Mouse (Mus musculus): ENCODE results near the gene Zfp655. TPM values are rescaled to one million over a fixed set of nuclear protein-coding genes. Genes with fewer than 3 reads are reported as not detected.
"Not testable (repeated sequence)": the region's sequence is repeated elsewhere in the genome, so short reads cannot be mapped to it uniquely, and the experiment has no call there.

The Zfp655 gene
- total RNA-seq (2021) = 10 to 100 TPM; 24.5 to 25.4 TPM
- long read RNA-seq, full-length matches to known transcripts = 20 of 21 reads
- long read RNA-seq, partial matches to known transcripts = 0 of 21 reads
- long read RNA-seq, other reads (novel, unspliced or antisense) = 1 of 21 reads

GRCm38 (mm10) chr5:145231367-145231871 is at the start of gene Zfp655:
Gene Zfp655, plus strand, starts transcription at chr5:145231715.
- peak; percentile 97 to 98 for DNase-seq (ENCODE audit: low spot score in 2 of 2)

GRCm38 (mm10) chr5:145185244-145185643 is 46.3 kb upstream of the Zfp655 start:
- no peak for DNase-seq (ENCODE audit: low spot score in 2 of 2)

- DNase-seq (ENCODE audit: low spot score in 2 of 2) = no peak
Measured at GRCm38 (mm10) chr5:145189416-145189815, 42.1 kb upstream of the Zfp655 start.

GRCm38 (mm10) chr5:145190373-145190772 is 41.1 kb upstream of the Zfp655 start:
- no peak for DNase-seq (ENCODE audit: low spot score in 2 of 2)

- peak; percentile 84 to 91 for DNase-seq (ENCODE audit: low spot score in 2 of 2)
Measured at GRCm38 (mm10) chr5:145190875-145191798, 40.4 kb upstream of the Zfp655 start.

- DNase-seq (ENCODE audit: low spot score in 2 of 2) = no peak
Measured at GRCm38 (mm10) chr5:145191962-145192361, 39.6 kb upstream of the Zfp655 start, which contains the start of gene Atp5j2. Gene Atp5j2, minus strand, starts transcription at chr5:145192062.

- no peak for DNase-seq (ENCODE audit: low spot score in 2 of 2)
Measured at GRCm38 (mm10) chr5:145200387-145200786, 31.1 kb upstream of the Zfp655 start.

GRCm38 (mm10) chr5:145201321-145201991 is 30.1 kb upstream of the Zfp655 start, which contains the start of gene Zkscan14:
Gene Zkscan14, minus strand, starts transcription at chr5:145201868.
- DNase-seq (ENCODE audit: low spot score in 2 of 2) = peak; percentile 59 to 69

- DNase-seq (ENCODE audit: low spot score in 2 of 2) = no peak
Measured at GRCm38 (mm10) chr5:145202446-145202845, 29.1 kb upstream of the Zfp655 start.

- DNase-seq (ENCODE audit: low spot score in 2 of 2) = peak; percentile 97 to 98
Measured at GRCm38 (mm10) chr5:145203936-145204691, 27.4 kb upstream of the Zfp655 start, which contains the start of gene Zkscan5. Gene Zkscan5, plus strand, starts transcription at chr5:145204562.

- no peak for DNase-seq (ENCODE audit: low spot score in 2 of 2)
Measured at GRCm38 (mm10) chr5:145205041-145205440, 26.5 kb upstream of the Zfp655 start.

- DNase-seq (ENCODE audit: low spot score in 2 of 2) = no peak
Measured at GRCm38 (mm10) chr5:145207385-145207784, 24.1 kb upstream of the Zfp655 start.

- no peak for DNase-seq (ENCODE audit: low spot score in 2 of 2)
Measured at GRCm38 (mm10) chr5:145207954-145208353, 23.6 kb upstream of the Zfp655 start.

GRCm38 (mm10) chr5:145208391-145208790 is 23.1 kb upstream of the Zfp655 start:
- DNase-seq (ENCODE audit: low spot score in 2 of 2) = not testable (repeated sequence)

- no peak for DNase-seq (ENCODE audit: low spot score in 2 of 2)
Measured at GRCm38 (mm10) chr5:145211340-145211739, 20.2 kb upstream of the Zfp655 start.

- DNase-seq (ENCODE audit: low spot score in 2 of 2) = no peak
Measured at GRCm38 (mm10) chr5:145212216-145212615, 19.3 kb upstream of the Zfp655 start.

- no peak for DNase-seq (ENCODE audit: low spot score in 2 of 2)
Measured at GRCm38 (mm10) chr5:145213505-145213904, 18.0 kb upstream of the Zfp655 start.

- DNase-seq (ENCODE audit: low spot score in 2 of 2) = no peak
Measured at GRCm38 (mm10) chr5:145214679-145215078, 16.8 kb upstream of the Zfp655 start.

- no peak for DNase-seq (ENCODE audit: low spot score in 2 of 2)
Measured at GRCm38 (mm10) chr5:145217746-145218145, 13.8 kb upstream of the Zfp655 start.

GRCm38 (mm10) chr5:145218206-145218605 is 13.3 kb upstream of the Zfp655 start:
- DNase-seq (ENCODE audit: low spot score in 2 of 2) = no peak

- no peak for DNase-seq (ENCODE audit: low spot score in 2 of 2)
Measured at GRCm38 (mm10) chr5:145218671-145219070, 12.8 kb upstream of the Zfp655 start.
